Mouse (Mus musculus) cerebellum, postnatal 4 days (tissue): ENCODE results near the gene Tnfaip8l2.
"Not testable (repeated sequence)": the region's sequence is repeated elsewhere in the genome, so short reads cannot be mapped to it uniquely, and the experiment has no call there.

ENCODE experiments used
- DNase-seq, 2 experiments: peaks; one replicate each; pipeline ENCODE4 v3.0.0; 2022; ENCODE audit warnings: low spot score in 2 of 2, mixed read lengths in 1 of 2

Gene Tnfaip8l2

DNA sequence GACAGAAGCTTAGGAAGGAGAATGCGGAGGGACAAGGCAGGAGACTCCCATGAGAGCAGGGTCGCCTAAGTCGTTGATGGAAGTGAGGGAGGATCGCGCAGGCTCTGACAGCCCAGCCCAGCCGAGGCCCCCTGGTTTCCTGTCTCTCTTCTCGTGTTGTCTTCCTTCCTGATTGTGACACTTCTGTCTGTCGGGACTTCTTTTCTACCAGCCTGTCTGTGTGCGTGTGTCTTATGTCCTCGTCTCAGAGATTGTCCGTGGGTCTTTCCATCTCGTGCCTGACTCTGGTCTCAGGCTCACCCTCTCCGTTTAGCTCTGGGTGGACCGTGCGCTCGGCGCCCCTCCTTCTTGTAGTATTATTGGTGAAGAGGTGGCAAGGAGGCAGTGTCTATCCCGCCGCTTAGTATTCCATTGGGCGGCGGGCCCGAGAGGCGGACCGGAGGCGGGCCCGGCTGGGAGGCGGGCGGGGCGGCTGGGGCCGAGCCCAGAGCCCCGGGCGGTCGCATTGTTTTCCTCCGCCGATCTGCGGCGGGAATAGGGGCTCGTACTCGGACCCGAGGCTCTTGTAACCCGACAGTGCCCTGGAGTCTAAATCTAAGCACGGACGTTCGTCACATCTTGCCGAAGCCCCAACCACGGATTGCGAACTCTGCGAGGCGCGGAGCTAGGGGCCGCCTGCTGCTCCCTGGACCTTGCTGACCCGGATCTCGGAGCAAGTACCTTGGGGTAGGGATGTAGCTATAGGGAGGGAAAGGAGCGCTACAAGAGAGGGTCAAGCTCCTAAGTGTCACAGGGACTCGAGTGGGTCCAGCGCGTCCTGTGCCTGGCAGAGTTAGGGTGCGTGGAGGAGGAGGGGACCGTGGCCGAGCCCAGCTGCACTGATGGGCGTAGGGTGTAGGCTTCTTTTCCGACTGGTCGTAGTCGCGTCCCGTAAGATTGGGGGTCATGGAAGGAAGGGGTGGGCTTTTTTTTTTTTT is 18.1 kb upstream of the Tnfaip8l2 start, which contains the start of gene Sema6c:
Gene Sema6c (plus strand): TSS at position 471 of the 977 bp plus-strand sequence.
- DNase-seq, result peak; percentile 62 to 88

DNA sequence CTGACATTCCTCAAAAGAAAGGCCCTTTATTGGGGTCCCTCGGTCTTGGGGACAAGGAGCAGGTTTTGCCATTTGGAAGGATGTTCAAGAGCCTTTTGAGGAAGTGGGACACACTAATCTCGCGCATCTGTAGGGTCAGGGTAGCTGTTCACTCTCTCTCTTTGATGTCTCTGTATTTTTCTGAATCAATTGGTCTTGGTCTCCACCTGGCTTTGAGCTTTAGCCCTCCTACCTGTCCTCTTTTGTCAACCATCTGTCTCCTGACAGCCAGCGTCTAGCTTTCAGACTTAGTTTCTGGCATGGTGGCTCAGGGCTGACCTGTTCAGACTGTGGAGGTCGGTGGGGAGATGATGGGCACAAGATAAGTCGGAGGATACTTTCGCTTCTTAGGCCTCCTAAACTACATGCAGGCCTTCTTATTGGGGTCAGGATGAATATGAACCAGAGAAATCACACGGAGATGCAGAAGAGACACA is 17.4 kb upstream of the Tnfaip8l2 start:
- DNase-seq, result no peak

DNA sequence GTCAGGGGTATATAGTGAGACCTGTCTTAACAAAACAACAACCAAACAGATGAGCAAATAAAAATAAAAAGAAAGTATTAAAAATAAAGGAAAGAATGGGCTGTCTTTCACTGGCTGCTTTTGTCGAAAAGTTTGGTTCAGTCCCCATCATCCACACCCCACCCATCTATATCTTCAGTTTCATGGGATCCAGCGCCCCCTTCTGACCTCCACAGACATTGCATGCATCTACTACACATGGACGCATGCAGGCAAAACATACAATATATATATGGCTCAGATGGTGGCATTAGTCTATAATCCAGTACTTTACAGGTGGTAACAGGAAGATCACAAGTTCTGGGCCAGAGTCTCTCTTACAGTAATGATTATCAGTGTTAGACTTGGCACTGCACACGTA is 11.7 kb upstream of the Tnfaip8l2 start:
- DNase-seq, result no peak

DNA sequence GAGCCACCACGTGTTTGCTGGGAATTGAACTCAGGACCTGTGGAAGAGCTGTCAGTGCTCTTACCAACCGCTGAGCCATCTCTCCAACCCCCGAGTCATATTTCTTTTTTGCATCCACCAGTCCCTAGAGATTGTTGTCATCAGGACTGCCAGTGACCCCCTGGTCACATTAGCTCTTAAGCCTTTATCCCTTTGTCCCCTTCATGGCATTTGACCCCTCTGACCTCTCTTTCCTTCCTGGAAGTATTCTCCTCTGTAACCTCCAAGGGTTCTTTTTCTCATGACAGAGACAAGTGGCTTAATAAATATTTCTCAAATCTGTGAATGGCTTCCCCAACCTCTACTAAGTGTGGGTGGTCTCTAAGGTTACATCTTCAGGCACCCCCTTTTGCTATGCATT is 5.8 kb upstream of the Tnfaip8l2 start:
- DNase-seq, result no peak

DNA sequence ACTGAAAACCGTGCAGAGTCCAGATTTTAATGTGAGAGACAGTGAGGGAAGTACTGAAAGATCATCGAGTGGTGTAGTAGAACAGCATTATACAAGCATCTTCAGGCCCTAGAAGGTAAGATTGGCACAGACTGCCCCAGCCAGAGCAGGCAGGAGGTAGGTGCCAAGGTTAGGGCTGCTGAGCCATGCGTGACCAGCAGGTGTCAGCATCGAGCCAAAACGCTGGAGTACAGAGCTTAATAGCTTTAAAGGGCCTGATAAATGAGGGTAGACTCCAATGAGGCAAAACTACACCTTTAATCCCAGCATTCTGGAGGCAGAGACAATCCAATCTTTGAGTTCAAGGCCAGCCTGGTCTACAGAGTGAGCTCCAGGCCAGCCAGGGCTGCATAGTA is 454 bp upstream of the Tnfaip8l2 start:
- DNase-seq, result peak; percentile 70 to 89

DNA sequence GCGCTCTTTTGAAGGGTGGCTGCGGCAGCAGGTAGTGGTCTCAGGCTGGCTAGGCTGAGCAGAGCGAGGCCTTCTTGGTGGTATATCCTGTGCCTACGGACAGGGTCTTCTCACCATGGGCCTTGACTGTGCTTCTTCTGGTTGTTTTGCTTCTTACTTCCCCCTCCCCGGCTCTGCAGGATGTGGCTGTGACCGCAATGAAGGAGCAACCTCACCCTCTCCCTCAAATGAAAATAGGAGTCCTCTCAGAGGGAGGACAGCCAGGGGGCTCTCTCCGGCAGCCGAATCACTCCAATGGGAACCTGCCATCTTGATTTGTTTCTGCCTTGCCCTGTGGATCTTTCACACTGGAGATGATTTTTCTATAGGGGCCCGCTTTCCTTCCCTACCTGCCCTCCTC is 686 bp downstream of the Tnfaip8l2 start:
- no peak for DNase-seq

DNA sequence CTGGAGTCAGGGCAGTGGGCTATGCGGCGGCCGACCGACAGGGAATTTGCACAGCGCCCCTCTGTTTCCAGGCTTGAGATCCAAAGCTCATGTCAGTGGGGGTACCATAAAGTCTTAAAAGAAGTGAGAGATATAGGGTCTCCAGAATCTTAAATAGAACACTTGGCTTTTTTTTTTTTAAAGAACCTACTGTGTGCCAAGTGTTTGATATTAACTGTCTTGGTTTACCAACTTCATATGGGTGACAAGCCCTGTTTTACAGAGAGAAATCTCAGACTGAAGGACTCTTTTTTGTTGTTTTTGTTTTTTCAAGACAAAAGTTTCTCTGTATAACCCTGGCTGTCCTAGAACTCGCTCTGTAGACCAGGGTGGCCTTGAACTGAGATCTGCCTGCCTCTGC is 1.4 kb downstream of the Tnfaip8l2 start:
- DNase-seq, result no peak

DNA sequence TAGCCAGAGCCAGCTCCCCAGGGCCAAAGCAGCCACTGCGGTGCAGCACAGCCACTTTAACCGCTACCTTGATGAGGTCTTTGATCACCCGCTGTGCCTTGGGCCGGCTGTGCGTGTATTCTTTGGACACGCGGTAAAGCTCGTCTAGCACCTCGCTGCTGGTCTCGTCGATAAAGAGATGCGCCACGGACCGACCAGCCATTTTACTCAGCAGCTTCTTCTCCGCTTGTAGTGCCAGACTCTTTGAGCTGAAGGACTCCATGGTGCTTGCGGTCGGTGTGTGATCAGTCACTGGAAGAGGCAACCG is 1.9 kb downstream of the Tnfaip8l2 start:
- DNase-seq, result no peak

DNA sequence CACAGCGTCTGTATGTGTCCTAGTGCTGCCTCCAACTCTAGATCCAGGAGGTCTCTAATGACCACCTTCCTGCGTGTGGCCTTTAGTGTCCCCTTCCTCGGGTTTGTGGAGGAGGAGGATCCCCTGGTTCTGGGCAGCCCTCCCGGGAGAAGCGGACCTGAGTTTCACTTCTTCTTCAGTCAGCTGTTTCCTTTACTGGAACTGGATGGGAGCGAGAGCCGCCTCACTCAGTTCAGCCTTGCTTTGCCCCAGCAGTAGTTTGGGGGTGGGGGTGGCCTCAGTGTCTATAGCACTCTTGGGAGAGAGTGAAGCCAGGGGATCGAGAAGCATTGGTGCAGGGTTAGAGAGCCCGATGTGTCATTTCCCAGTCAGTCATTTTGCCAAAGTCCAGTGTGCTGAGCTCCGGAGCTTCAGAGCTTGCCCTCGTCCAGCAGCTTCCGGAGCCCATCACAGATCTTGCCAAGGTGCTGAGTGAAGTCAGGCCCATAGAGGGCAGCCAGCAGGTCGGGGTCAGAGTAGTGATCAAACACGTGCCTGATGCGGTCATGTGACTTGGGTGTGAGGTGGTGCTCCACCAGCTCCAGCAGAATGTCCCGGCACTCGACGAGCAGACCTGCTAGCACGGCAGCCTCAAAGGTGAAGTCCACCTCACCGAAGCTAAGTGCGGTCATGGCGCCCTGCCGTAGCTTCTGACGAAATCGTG is 2.4 kb downstream of the Tnfaip8l2 start:
- no peak for DNase-seq

DNA sequence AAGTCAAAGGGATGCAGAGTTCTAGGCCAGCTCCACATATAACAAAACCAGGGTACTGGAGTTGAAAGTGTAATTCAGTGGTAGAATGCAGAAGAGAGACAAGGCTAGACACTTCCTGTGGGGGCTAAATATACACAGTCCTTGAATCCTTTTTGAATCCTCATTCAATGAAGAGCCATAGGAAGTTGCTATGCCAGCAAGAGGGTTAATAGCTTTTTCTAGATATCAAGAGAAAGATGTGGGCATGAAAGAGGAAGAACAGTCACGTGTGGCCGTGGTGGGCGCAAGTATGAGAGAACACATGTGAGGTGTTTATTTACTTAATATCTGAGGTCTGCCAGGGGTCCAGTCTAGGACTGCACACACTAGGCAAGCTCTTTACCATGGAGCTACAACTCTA is 5.8 kb downstream of the Tnfaip8l2 start:
- DNase-seq, result no peak

DNA sequence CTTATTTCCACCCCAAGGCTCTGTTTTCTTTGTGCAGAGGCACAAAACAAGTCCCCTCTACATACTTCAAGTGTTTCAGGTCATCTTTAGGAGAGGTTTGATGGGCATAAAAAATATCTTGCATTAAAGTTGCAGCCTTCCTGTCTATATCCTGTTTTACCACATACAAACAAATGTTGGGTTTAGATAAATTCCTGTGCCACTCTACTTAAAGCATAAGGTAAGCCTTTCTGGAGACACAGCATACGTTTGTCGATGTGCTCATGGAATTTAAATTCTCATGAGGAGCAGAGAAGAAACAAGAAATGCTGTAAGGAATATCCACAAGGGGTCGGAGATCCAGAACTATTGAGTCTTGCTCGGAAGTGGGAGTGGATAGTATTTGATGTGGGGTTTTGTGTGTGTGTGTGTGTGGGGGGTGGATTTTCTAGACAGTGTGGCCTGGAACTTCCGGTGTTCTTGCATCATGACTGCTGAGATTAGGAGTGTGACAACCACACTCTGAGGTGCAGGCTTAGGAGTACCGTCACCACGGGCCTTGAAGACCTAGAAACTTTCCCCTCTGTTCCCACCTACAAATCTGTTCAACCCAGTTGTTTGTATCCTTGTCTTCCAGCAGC is 6.6 kb downstream of the Tnfaip8l2 start:
- no peak for DNase-seq

DNA sequence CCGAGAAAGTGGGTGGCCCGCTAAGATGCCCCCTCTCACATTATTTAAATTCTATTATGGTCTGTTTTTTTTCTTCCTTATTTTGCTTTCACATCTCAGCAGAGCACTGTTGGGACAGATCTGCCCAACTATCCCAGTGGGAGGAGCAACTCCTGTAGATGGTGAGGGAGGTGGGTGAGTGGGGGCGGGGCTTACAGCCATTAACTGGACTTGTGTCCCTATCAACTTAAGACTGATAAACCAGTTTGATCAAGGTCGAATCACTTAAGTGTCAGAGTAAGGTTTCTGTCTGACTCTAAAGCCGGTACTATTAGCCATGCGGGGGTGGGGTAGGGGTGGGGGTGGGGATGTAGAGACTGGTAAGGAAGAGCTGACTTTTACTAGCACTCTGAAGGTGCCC is 7.1 kb downstream of the Tnfaip8l2 start:
- no peak for DNase-seq

DNA sequence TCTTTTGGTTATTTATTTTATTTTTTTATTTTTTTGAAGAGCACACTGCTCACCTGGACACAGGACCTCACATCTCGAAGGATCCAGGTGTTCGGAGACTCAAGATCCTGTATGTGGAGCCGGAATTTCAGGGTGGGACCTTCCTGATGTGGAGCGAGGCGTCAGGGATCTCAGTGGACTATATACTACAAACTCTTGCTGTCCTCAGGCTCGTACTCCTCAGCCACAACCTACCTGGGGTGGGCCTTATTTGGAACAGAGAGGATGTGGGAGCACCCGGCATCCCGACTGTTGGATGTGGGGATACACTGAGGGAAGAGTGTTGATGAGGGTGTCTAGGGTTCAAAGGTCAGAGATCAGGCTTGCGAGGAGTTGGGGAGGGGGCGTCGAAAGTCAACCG is 8.0 kb downstream of the Tnfaip8l2 start:
- not testable (repeated sequence) for DNase-seq

DNA sequence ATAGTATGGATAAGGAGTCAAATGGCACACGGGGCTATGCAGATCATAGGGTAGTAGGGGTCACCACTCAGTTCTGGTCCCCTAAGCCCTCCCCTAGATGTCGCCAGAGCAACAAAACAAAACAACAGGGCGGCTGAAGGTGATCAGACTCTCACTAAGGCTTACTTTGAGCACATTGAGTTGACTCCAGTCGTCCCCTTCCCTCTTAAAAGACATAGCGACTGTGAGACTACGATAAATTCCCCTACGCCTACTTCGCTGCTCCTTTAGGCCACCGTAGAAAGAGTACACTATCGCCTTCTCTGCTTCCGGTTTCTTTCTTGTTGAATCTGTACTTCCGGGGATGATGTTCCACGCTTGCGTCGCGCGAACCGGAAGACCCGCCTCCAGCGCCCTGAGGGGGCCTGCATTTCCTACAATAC is 8.5 kb downstream of the Tnfaip8l2 start, which contains the start of the genes Scnm1 and Lysmd1:
Gene Scnm1 (minus strand): TSS at position 332 of the 422 bp plus-strand sequence.
Gene Lysmd1 (plus strand): TSS at position 409 of the 422 bp plus-strand sequence.
- DNase-seq, result peak; percentile 61 to 83

DNA sequence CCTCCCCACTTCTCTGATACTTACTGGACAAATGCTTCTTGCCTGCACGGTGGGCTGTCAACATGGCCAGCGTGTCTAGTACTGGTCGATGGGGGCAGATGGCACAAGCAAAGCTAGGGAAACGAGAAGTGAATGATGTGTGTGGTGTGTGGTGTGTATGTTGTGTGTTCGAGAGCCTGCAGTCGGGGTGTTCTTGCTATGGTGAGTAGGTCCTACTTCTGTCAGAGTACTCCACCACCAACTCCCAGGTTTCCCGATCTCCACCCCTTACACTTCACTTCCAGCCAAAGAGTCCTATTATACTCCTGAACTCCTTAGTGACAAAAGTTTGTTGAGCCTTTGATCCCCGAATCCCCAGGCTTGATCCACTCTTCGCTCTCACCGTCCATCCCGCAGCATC is 9.0 kb downstream of the Tnfaip8l2 start:
- DNase-seq, result no peak

DNA sequence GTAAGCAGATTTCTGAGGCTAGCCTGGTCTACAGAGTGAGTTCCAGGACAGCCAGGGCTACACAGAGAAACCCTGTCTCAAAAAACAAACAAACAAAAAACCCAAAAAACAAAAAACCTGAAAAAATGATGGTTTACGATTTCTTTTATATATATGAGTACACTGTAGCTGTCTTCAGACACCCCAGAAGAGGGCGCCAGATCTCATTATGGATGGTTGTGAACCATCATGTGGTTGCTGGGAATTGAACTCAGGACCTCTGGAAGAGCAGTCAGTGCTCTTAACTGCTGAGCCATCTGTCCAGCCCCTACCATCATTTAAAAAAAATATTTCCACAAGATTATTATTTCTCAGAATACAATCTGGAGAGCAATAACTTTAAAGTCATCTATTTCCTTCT is 9.8 kb downstream of the Tnfaip8l2 start:
- not testable (repeated sequence) for DNase-seq

DNA sequence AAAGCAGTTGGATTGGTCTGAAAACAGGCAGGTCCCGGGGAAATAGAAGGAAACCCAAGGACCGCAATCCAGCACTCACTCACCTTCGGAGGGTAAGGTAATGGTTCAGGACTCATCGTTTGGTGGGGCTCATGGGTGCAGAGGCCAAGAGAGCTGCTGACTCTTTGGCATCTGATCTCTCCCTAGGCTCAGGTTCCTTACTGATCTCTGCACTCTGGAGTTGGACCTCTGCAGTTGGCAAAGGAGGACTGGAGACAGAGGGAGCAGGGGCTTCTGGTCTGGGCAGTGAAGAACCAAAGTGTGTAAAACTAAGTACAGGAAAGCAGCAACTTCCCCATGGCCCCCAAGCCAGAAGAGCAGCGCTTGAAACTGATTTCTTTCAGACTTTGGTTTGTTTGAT is 12.1 kb downstream of the Tnfaip8l2 start:
- DNase-seq, result no peak

DNA sequence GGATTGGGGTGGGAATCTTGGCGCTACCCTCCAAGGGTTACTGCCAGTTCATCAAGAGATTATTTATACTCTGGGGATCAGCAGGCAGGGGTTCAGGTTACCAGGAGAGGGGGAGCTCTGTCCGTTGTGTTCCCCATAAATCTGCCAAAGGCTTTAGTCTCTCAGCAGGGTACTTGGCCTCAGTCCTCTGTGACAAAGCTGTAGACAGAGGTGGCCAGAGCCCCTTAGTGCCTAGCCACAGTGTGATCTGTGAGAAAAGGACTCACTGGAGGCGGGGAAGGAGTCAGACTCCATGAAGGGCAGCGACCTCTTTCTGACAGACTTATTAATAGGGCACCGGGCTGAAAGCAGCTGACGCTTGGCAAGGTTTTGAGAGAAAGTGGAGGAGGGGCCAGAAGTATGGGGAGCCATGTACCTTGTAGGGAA is 12.9 kb downstream of the Tnfaip8l2 start:
- no peak for DNase-seq

DNA sequence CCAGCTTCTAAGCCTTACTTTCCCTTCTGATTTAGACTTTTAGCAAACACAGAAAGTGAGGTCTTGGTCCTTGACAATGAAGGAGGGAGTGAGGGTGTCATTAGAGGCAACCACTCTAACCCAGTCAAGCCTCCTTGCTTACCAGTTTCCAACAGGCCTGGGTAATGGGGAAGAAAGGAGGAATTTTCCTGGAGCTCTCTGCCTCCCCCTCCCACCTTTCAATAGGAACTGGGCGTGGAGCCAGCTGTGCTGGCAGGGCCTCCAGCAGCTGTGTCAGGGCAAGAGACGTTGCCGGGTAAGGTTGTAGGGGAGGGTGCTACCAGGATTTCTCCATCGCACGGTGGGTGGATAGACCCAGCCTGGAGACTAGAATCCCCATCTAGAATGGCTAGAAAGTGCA is 17.2 kb downstream of the Tnfaip8l2 start:
- DNase-seq, result peak in 1 of 2 experiments; percentile 42

DNA sequence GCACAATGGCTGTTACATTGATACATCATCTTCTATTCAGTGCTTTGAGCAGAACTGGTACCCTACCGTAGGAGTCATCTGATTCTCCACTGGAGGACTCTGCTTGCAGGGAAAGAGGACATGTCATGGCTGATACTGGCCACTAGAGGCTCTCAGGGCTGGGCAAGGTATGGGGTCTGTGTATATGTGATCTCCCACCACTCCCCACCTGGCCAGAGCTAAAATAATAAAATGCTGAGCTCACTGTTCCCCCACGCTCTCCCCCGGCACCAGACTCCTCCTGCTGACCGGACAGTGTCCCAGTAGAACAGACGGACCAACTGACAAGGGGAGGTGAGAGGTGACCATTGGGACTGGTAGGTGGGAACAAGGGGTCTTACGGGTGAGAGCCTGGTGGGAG is 17.9 kb downstream of the Tnfaip8l2 start, which contains the start of gene Tmod4:
Gene Tmod4 (plus strand): TSS at position 231 of the 400 bp plus-strand sequence.
- no peak for DNase-seq

DNA sequence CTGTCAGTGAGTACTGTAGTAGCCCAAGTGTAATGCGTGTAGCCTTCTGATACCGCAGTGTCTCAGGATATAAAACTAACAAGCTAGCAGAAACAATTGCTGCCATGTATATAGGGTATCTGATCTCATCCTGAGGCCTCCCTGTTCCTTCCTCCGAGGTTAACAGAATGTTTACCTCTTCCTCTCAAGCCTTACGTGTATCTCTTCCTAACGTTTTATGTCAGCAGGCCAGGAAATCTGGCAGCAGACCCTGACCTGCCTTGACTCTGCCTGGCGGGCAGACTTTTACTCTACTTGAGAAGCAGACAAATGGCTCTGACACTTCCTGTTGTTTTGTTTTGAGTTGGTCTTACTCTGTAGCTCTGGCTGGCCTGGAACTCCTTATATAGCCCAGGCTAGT is 20.6 kb downstream of the Tnfaip8l2 start:
- DNase-seq, result no peak

DNA sequence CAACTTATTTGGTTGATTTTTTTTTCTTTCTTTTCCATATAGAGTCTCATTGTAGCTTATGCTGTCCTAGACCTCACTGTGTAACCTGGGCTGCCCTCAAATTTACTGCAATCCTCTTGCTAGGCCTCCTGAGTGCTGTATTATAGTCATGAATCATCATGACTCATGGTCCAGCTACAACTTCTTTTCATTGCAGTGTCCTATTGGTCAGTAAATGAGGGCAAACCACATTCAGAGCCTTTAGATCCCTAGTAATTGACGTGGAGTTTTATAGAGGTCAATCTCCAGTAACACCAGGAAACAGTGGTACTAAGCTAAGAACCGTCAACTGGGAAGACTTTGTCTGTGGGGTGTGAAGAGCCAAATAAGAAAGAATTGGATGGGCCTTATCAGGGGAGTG is 24.4 kb downstream of the Tnfaip8l2 start:
- DNase-seq, result no peak
